Mouse (Mus musculus) erythroblast, embryonic 14.5 days (primary cell): ENCODE measurements at regions not wholly inside any gene's neighbourhood (a gene's known extent, or its start where the extent isn't known, plus 50 kb on each side); places are given as distances from the start of the nearest gene placed in this dataset.

ENCODE experiments used
- GATA1 ChIP-seq: IDR thresholded peaks from 2 replicates; pipeline ENCODE4 v1.6.1; 2012; ENCODE audit warnings: low read length, inconsistent platforms, mixed read lengths
- TAL1 ChIP-seq: IDR thresholded peaks from 3 replicates; pipeline ENCODE4 v1.6.1; 2012; ENCODE audit warnings: low read length, inconsistent platforms, mixed read lengths

- no peak for TF ChIP-seq GATA1
- no peak for TF ChIP-seq TAL1
These were observed 214.0 kb downstream of the Bcl2l11 start for GRCm38 (mm10) chr2:128339643-128340487.
